Mouse (Mus musculus): ENCODE data around the gene Hint3.

DNA sequence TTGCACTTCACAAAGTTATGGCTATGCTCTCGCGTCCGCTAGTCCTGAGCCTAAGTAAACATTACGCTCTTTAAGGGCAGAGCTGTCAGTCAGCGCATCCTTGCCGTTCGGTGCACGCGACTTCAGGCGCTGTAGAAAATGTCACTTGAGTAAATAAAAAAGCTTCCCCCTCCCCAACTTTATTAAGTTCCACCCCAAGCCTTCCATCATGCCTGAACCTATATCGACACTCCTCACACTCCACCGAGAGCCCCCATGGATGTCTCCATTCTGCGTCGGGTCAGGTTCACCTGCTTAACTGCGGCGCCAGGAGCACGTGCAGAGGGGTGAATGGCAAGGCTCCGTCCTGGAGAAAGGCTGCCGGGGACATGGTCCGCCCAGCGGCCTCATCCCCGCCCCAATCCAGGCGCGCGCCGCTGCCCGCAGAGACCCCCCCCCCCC lies 29.3 kb downstream of the Hint3 start:
- no peak for TF ChIP-seq CTCF (IDR thresholded peaks at IDR 0.05; ENCODE audit: low read depth)
- no peak for TF ChIP-seq EP300 (IDR thresholded peaks at IDR 0.05; ENCODE audit: low read depth)
